Mouse (Mus musculus): ENCODE data around the gene Agpat2.

The Agpat2 gene

DNA sequence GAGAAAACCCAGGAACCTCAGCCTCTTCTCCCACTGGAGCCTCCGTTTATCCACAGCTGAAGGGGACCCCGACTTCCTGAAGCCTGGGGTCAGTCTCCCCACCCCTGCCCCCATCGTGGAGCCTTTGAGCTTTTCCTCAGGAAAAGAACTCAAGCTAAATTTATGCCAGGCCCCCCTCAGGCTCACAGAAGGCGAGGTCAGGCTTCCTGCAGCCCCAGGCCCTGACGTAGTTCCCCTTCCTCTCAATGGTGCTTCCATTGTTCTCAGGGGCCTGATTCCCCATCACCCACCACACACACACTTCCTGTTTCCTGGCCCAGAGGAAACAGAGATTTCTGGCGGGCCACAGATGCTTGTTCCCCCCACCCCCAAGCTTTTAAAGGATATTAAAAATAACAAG, 25.8 kb downstream of the Agpat2 start:
- DNase-seq (ENCODE audit: inconsistent age in 2 of 2, low spot score in 1 of 2), result peak; percentile 69 to 77

DNA sequence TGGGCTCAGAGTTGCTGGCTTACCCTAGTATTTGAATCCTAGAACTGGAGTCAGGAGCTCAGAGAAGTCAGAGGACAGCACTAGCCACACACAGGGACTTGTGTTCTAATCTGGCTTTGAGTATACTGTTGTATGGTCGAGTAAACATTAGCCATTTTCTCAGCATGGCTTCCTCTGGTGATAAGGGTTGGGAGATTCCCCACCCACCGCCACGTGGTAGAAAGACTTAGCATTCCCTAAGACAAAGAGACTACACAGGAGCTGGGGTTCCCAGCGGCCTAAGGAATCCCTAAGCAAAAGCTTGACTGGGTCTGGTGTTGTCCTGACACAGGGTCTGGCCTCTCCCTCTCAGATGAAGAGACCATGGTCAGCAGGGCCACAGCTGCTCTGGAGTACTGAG, 27.8 kb downstream of the Agpat2 start:
- no peak for DNase-seq (ENCODE audit: inconsistent age in 2 of 2, low spot score in 1 of 2)

DNA sequence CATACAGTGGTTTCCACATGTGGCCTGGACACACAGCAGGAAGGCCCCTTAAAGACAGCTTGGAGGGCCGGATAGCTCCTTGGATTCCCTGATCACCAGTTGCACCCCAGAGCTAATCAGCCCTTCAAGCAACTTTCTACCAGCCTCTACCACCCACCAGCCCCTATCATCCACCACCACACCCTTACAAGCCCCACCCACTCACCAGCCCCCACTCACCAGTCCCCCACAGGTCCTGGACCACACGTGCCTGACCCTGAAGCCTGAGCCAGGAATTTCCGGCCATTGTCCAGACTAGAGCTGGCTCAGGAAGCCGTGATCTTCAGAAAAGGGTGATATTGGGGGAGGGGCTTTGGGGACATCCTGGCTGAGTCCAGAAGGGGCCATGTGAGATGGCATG, 28.4 kb downstream of the Agpat2 start:
- DNase-seq (ENCODE audit: inconsistent age in 2 of 2, low spot score in 1 of 2), result peak; percentile 70 to 77

DNA sequence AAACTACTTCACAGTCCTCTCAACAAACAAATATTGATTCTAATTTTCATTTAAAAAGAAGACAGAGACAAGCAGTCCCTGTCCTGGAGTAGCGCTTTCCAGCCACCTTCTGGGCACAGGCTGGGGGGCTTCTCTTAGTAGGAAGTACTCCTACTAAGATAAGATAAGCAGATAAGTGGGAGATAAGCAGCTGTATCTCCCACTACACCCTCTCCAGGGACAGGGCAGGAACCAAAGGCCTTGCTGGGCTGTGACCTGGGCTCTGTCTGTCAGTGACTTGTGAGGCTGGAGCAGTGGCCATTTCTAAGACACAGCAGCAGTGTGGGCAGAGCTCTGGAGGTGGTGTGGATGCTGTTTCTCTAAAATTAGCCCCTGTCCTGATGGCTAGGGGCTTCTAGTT, 28.8 kb downstream of the Agpat2 start:
- DNase-seq (ENCODE audit: inconsistent age in 2 of 2, low spot score in 1 of 2), result no peak

DNA sequence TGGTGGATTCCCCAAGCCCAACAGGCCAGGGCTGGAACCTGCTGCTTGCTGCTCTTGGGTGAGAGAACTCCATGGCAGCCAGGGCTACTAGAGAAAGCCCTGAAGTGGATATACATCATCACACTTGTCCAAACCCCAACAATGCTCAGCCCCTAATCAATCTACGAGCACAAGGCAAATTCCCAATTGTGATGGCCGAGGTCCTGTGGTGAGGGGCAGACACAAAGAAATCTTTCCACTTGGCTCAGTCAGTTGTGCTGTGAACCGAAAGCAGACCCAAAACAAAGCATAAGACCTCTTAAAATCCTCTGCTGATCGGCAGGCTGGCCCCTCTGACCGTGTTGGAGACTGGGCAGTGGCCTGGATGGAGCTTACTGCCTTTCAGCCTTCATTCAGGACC, 29.4 kb downstream of the Agpat2 start:
- no peak for DNase-seq (ENCODE audit: inconsistent age in 2 of 2, low spot score in 1 of 2)

DNA sequence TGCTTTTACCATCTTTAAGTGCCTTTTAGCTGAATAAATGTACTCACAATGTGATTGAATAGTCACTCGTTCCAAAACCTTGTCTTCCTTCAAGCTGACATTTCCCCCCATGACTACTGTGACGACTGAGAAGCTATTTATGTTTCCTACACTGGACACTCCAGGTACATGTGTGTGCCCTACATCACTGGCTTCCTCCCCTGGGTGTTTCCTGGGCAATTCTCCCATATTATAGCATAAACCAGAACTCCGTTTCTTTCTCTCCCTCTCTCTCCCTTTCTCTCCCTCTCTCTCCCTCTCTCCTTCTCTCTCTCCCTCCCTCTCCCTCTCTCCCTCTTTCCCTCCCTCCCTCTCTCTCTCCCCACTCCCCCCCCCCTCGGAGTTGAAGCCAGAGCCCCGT, 30.4 kb downstream of the Agpat2 start:
- no peak for DNase-seq (ENCODE audit: inconsistent age in 2 of 2, low spot score in 1 of 2)

DNA sequence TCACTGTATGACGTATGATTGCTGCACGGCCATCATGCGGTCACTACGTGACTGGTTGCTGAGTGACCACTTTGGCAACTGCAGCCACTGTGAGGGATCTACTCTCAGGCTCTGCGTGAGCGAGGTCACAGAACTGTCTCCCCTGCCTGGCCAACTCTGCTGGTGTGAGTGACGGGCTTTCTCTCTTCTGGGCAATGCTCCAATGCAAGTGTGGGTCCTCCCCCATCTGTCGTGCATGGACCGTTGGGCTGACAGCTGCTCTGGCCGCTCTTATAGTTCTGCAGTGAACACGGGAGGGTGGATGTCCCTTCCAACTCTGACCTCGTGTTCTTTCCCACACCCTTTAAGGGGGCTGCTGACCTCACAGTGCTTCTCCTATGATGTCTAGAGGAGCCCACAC, 30.8 kb downstream of the Agpat2 start:
- DNase-seq (ENCODE audit: inconsistent age in 2 of 2, low spot score in 1 of 2), result peak; percentile 56 to 80

DNA sequence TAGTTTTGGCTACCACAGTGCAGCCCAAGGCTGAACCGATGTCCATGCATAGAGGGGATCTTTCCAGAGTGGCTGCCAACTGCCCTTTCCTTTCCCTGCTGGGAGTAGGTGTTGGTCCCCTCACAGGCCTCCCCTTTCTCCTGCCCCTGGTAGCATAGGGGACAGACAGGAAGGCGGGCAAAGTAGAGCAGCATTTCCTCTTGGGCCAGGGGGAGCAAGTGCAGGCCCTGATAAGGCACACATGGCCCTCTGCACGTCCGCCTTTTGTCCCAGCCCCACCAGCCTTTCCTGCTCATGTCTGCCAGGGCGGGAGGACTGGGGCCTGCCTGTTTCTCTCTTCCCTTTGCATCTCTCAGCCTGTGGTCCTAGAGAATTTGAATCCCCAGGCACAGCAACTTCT, 32.4 kb downstream of the Agpat2 start:
- DNase-seq (ENCODE audit: inconsistent age in 2 of 2, low spot score in 1 of 2), result peak; percentile 69 to 76

DNA sequence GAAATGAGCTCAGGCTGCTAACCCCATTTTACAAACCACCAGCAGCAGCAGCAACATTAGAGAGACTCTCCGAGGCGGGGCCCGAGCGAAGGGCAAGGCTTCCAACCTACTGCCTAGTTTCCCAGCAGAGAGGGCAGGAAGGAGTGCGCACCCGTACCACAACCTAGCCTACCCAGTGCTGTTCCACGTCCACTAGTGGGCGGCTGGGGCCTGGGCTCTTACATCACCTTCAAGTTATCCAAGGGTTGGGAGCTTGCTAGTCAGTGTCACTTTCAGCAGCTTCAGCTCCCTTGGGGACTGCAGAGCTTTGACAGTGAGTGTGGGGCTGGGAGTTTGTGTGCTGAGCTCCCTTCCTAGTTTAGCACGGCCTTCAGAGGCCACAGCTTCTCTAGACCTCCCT, 32.8 kb downstream of the Agpat2 start:
- no peak for DNase-seq (ENCODE audit: inconsistent age in 2 of 2, low spot score in 1 of 2)

DNA sequence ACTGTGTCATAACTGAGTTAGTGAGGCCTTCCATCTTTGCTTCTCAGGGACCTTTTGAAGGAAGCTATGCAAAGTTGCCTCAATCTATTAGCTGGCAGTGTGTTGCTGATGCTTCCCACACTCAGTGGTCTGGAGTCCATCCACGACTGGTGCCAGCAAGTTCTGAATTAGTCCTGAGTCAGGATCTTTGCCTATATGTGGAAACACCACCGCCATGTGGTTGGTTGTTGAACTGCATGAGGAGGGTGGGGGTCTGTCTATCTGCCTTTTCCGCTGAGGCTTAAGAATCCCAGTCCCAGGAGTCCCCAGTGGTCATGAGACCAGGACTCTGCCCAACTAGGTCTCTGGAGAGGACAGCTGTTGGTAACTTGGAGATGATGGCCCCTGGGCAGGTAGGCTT, 34.2 kb downstream of the Agpat2 start:
- peak in 1 of 2 experiments; percentile 73 for DNase-seq (ENCODE audit: inconsistent age in 2 of 2, low spot score in 1 of 2)

DNA sequence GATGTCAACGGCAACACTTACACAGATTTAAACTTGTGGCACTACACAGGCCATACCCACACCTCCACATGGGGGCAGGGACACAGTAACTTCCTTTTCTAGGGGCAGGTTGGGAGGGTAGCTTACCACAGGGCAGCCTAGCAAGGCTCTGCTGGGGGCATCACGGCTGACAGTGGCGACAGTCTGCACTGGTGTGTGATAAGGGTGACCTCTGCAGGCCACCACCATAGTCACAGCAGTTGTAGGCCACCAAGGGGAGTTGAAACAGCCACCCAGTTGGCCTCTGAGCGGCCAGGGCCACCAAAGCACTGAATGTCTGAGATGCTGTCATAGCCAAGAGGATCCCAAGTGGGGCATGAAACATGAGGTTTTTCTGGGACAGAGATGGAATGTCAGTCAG, 38.0 kb downstream of the Agpat2 start:
- DNase-seq (ENCODE audit: inconsistent age in 2 of 2, low spot score in 1 of 2), result peak in 1 of 2 experiments; percentile 79

DNA sequence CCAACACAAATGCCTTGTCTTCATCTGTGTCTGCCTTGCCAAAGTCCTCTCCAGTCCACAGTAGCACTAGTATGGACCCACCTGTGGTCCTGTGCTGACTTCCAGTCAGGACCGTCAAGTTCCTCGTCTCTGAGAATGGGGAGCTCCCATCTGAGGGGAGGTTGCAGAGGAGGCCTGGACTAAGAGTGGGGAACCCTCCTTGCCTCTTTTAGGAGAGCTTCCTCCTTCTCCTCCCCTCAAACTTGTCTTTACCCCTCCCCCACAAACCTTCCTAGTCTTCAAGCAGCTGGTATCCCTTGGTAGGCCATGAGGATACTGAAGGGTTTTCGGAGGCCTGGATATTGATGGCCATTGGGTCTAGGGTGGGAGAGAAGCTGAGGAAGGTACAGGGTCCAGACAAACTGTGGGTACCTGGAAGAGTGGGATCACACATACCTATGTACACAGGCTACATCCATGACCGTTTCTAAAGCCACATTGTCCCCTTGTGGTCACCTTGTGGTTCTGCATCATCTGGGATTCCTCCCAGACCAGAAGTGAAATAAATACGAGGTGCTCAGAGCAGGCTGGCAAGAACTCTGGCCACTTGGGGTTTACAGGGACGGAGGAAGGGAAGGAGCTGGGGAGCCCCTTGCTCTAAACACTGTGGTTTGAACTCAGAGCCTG, 42.7 kb downstream of the Agpat2 start:
- DNase-seq (ENCODE audit: inconsistent age in 2 of 2, low spot score in 1 of 2), result peak in 1 of 2 experiments; percentile 89

DNA sequence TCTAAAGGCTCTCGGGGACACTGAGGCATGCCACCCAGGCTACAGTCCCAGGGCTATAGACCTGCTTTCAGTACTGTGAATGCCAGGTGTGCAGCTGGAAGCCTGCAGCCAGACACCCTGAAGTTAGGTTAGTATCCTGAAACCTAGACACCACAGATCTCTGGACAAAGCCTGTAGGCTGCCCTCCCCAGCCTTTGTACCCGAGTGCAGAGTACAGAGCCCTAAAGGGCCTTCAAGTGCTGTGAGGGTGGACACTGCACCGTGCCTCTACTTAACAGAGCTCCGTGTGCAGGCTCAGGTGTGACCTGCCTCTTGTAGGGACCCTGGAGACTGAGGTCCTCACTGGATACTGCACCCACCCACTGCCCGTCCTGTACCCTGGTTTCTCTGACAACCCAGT, 43.7 kb downstream of the Agpat2 start:
- no peak for DNase-seq (ENCODE audit: inconsistent age in 2 of 2, low spot score in 1 of 2)

DNA sequence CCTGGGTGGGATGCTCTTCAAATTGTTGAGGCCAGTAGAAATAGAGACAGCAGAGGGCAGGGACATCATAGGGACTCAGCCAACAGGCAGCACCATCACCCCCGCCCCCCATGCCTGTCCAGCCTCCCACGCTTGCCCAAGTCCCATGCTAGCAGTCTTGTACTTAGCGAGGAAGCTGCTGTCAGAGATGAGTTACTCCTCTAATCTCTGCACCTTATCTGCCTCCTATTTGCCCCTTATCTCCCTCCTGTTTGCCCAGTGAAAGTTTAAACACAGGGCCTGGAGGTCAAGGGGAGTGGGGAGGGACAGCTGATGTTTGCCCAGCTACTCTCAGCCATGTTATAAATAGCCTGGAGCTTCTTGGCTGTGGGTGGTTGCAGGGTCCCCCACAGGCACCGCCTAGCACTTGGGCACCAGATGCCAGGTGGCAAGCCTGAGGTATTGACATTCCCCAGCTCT, 47.7 kb downstream of the Agpat2 start:
- no peak for DNase-seq (ENCODE audit: inconsistent age in 2 of 2, low spot score in 1 of 2)

DNA sequence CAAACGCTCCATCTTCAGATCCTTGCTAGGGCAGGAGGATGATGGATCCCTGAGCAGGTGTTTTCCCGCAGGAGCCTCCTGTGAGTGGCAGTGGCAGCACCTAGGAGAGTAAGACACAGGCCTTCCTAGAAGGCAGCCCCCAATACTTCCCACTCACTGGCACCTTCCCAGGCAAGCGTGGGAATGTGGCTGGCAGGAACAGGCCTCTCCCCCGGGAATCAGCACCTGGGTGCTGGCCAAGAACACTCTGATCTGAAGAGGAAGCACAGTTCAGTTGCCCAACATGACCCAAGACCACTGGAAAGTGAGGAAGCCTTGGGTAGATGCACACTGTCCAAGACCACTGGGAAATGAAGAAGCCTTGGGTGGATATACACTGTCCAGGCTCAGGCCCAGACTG, 49.1 kb downstream of the Agpat2 start:
- DNase-seq (ENCODE audit: inconsistent age in 2 of 2, low spot score in 1 of 2), result peak; percentile 67 to 77

DNA sequence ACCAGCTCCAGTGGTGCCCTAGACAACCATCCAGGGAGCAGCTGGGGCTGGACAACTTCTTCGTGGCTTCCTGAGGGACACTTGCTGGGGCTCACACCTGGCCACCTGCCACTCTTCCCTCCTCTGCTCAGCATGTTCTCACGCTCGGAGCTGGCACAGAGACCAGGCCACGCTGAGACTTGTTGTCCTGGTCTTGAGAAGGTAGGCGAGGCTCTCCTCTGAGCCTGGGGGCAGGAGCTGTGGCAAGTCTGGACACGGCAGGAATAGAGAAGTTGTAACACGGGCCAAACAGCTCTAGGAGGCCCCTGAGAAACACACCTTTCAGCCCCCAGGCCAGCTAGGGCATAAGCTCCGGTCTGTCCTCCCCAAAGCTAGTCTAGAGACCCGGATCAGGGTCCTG, 50.3 kb downstream of the Agpat2 start:
- no peak for DNase-seq (ENCODE audit: inconsistent age in 2 of 2, low spot score in 1 of 2)

DNA sequence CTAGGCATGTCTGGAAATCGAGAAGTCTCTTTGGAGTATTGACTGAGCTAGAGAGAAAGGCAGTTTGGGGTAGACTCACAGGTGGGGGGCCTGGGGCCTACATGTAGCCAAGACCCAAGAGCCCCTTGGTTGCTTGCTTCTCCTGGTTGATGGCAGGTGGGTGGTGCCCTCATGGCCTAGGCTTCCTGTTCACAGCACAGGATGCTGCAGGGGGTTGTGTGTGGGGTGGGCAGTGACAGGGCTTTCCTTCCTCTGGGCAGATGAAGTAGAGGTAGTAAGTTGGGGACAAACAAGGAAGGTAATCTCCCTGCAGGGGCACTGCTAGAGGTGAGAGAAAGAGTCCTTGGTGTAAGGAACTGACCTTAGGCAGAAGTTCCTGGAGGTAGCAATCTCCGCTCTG, 52.2 kb downstream of the Agpat2 start:
- no peak for DNase-seq (ENCODE audit: inconsistent age in 2 of 2, low spot score in 1 of 2)

DNA sequence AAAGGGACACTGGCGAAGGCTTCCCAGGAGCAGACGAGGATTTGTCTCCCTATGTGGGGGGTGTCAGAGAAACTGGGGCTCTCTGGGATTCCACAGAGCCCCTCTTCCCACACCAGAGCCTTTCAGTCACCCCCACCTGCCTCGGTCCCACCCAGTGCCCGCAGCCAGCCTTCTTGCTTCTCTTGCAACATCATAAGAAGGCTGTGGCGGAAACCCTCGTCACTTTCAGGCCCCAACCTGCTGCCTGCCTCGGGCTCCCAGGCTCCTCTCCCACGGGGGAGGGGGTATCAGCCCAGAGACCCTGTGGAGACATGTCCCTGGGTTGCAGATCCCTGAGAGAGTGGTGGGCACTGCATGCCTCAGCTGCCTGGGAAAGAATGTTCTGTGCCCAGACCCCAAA, 52.8 kb downstream of the Agpat2 start:
- DNase-seq (ENCODE audit: inconsistent age in 2 of 2, low spot score in 1 of 2), result no peak

DNA sequence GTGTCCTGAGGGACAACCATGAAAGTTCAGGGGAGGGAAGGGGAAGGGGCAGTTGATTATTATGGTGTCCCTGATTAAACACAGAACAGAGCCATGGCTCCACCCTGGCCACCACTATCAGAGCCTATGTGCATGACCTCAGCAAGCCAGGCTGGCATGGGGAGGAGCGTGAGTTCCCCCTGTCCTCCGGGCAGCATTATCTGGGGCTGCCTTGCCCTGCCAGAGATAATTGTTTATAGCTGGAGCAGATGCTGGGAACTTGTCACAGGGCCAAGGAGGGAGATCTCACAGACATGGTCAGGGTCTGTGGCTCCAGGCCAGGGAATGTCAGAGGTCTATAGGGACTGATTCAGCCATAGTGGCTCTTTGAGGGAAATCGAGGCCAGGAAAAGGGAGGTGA, 53.4 kb downstream of the Agpat2 start:
- no peak for DNase-seq (ENCODE audit: inconsistent age in 2 of 2, low spot score in 1 of 2)

DNA sequence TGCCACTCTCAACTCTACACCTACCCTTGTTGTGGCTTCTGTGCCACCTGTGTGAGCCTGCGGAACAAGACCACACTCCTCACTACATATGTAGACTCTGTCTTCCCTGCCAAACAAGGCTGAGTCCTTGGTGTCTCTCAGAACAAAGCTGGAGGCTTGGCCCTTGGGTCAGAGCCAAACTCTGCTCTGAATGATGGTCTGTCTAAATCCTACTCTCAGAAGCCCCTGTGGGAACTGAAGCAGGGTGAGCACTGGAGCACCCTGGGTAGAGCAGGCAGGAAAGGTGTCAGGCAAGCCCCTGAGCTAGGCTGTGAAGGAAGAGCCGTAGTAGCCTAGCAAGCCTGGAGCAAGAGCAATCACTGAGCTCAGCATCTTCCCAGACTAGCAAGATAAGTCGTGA, 54.0 kb downstream of the Agpat2 start:
- DNase-seq (ENCODE audit: inconsistent age in 2 of 2, low spot score in 1 of 2), result peak; percentile 34 to 79

DNA sequence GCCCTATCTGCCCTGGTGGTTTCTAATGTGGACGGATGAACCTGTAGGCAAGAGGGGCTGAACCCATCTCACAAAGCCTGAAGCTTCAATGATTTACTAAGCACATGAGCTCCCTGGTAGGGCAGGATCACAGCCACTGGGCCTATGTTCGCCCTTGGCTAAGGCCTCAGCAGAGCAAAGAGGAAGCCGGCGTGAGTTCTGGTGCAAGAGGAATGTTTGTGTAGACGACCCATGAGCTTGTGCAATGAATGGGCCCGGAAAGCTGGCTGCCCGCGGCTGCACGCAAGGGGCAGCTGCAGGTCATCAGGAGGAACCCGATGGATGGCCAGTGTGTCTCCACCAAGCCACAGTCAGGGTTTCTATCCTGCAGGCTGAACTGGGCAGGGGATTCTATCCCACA, 54.4 kb downstream of the Agpat2 start:
- peak in 1 of 2 experiments; percentile 70 for DNase-seq (ENCODE audit: inconsistent age in 2 of 2, low spot score in 1 of 2)

DNA sequence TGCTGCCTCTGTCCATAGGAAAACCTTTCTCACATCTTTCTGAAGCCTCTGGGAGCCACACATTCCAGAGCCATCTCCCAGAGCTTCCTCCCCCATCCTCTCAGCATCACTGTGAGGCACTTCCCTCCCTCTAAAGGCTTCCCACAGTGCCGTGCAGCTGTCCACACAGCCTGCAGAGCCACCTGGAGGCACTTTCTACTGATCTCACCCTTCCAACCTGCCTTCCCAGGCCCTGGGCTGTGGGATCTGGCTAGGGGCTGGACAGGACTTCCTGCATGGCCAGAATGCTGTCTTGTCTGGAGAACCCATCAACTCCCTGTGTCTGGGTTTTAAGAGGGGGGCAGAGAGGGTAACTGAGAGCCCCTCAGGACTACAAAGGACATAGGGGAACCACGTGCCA, 56.7 kb downstream of the Agpat2 start:
- DNase-seq (ENCODE audit: inconsistent age in 2 of 2, low spot score in 1 of 2), result no peak

DNA sequence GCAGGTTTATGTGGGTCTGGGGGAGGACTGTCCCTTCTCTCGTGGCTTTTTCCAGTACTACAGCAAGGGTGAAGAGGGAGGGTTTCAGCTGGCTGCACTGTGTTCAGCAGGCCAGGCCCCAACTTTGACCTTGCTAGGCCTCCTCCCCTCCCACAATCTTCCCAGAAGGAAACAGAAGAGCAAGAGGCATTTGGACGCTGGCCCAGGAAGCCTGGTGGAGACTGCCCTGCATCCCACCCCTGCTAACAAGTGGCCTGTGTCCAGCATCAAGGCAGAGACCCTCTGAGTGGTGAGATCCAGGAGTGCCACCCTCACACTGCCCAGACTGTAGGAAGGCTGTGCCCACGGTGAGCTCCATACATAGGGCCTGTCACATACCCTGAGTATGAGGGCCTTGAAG, 60.0 kb downstream of the Agpat2 start:
- peak; percentile 59 to 74 for DNase-seq (ENCODE audit: inconsistent age in 2 of 2, low spot score in 1 of 2)
